Mouse (Mus musculus): ENCODE data around the gene Ces2h.
"Not testable (repeated sequence)": the region's sequence is repeated elsewhere in the genome, so short reads cannot be mapped to it uniquely, and the experiment has no call there.

Ces2h gene

GRCm38 (mm10) chr8:105000586-105000985 is at the start of gene Ces2h:
TSS of gene Ces2h (plus strand) at chr8:105000853.
- DNase-seq (ENCODE audit: low spot score in 2 of 2) = no peak

- no peak for DNase-seq (ENCODE audit: low spot score in 2 of 2)
These were observed 39.1 kb upstream of the Ces2h start, which contains the start of gene Ces2g for GRCm38 (mm10) chr8:104961537-104961961. TSS of gene Ces2g (plus strand) at chr8:104961718.

GRCm38 (mm10) chr8:104962229-104962901 is 38.3 kb upstream of the Ces2h start:
- no peak for DNase-seq (ENCODE audit: low spot score in 2 of 2)

- no peak for DNase-seq (ENCODE audit: low spot score in 2 of 2)
These were observed 37.2 kb upstream of the Ces2h start for GRCm38 (mm10) chr8:104963375-104963894.

- no peak for DNase-seq (ENCODE audit: low spot score in 2 of 2)
These were observed 16.5 kb upstream of the Ces2h start for GRCm38 (mm10) chr8:104984126-104984525.

GRCm38 (mm10) chr8:104984942-104985341 is 15.7 kb upstream of the Ces2h start:
- DNase-seq (ENCODE audit: low spot score in 2 of 2) = no peak

GRCm38 (mm10) chr8:104998191-104998590 is 2.5 kb upstream of the Ces2h start:
- no peak for DNase-seq (ENCODE audit: low spot score in 2 of 2)

- no peak for DNase-seq (ENCODE audit: low spot score in 2 of 2)
These were observed 1.5 kb upstream of the Ces2h start for GRCm38 (mm10) chr8:104999183-104999582.

- no peak for DNase-seq (ENCODE audit: low spot score in 2 of 2)
These were observed 9.3 kb downstream of the Ces2h start for GRCm38 (mm10) chr8:105010000-105010399.

- DNase-seq (ENCODE audit: low spot score in 2 of 2) = no peak
These were observed 10.5 kb downstream of the Ces2h start for GRCm38 (mm10) chr8:105011136-105011535.

GRCm38 (mm10) chr8:105014391-105014790 is 13.7 kb downstream of the Ces2h start:
- DNase-seq (ENCODE audit: low spot score in 2 of 2) = no peak

GRCm38 (mm10) chr8:105021954-105022353 is 21.3 kb downstream of the Ces2h start:
- no peak for DNase-seq (ENCODE audit: low spot score in 2 of 2)

- no peak for DNase-seq (ENCODE audit: low spot score in 2 of 2)
These were observed 22.4 kb downstream of the Ces2h start for GRCm38 (mm10) chr8:105023087-105023486.

- DNase-seq (ENCODE audit: low spot score in 2 of 2) = no peak
These were observed 24.4 kb downstream of the Ces2h start for GRCm38 (mm10) chr8:105025050-105025449.

GRCm38 (mm10) chr8:105043510-105043909 is 42.9 kb downstream of the Ces2h start:
- no peak for DNase-seq (ENCODE audit: low spot score in 2 of 2)

- DNase-seq (ENCODE audit: low spot score in 2 of 2) = no peak
These were observed 45.3 kb downstream of the Ces2h start for GRCm38 (mm10) chr8:105045824-105046401.

- DNase-seq (ENCODE audit: low spot score in 2 of 2) = no peak
These were observed 47.8 kb downstream of the Ces2h start, which contains the start of gene Ces3a for GRCm38 (mm10) chr8:105048371-105048854. TSS of gene Ces3a (plus strand) at chr8:105048601.

GRCm38 (mm10) chr8:105056211-105056610 is 55.6 kb downstream of the Ces2h start:
- DNase-seq (ENCODE audit: low spot score in 2 of 2) = no peak

- no peak for DNase-seq (ENCODE audit: low spot score in 2 of 2)
These were observed 59.4 kb downstream of the Ces2h start for GRCm38 (mm10) chr8:105060056-105060455.

GRCm38 (mm10) chr8:105066761-105067160 is 66.1 kb downstream of the Ces2h start:
- no peak for DNase-seq (ENCODE audit: low spot score in 2 of 2)

GRCm38 (mm10) chr8:105067905-105068304 is 67.3 kb downstream of the Ces2h start:
- not testable (repeated sequence) for DNase-seq (ENCODE audit: low spot score in 2 of 2)

GRCm38 (mm10) chr8:105068971-105069370 is 68.3 kb downstream of the Ces2h start:
- DNase-seq (ENCODE audit: low spot score in 2 of 2) = no peak
